Mouse (Mus musculus): ENCODE measurements around the gene Tuft1. TPM values are rescaled to one million over a fixed set of nuclear protein-coding genes. Genes with fewer than 3 reads are reported as not detected.
"Not testable (repeated sequence)": the region's sequence is repeated elsewhere in the genome, so short reads cannot be mapped to it uniquely, and the experiment has no call there.

The Tuft1 gene
- polyA plus RNA-seq (2014; fragmentation: Nextera tagmentation; extraction: Ambion mirVana) = 5.0 and 5.3 TPM in 2 replicates

DNA sequence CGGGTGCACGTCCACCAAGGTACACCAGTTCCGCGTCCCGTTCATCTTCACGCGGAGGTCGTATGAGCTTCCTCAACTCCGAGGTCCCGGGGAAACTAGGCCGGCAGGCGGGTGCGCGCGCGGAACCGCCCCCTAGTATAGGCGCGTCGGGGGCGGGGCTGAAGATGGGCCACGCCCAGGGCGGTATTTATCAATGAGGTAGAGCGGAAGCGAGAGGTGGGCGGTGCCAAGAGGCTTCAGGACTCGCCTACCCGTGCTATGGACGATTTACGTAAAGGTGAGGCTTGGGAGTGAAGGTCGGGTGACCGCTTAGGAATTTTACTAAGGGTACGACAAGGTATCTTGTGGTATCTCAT, at the start of gene Tuft1:
Gene Tuft1, minus strand, starts transcription at position 133 of the 356 bp plus-strand sequence.
- not testable (repeated sequence) for H3K9me3 ChIP-seq (replicated peaks; ENCODE audit: control insufficient read depth, low read length); H3K4me1 ChIP-seq (ENCODE audit: control insufficient read depth, insufficient read depth, low read length); H3K36me3 ChIP-seq (replicated peaks; ENCODE audit: control insufficient read depth, insufficient read depth, low read depth, low read length); DNase-seq (ENCODE audit: low spot score); H3K27ac ChIP-seq (replicated peaks; ENCODE audit: low read depth, low read length); H3K27me3 ChIP-seq (ENCODE audit: control insufficient read depth, insufficient read depth, low read length)
- peak; percentile 63 for ATAC-seq (replicated peaks; ENCODE audit: insufficient number of reproducible peaks, low FRiP score, low TSS enrichment, low read depth)
- peak within 1 kb of the TSS; percentile 32 for H3K4me3 ChIP-seq (ENCODE audit: low read depth, low read length)
- 0% methylated on average over 16 of the region's 33 CpGs for WGBS
- peak within 1 kb of the TSS; percentile 22; the same call in 1 of the 2 replicates for H3K9ac ChIP-seq (replicated peaks; ENCODE audit: low read length)
- peak within 1 kb of the TSS; percentile 57 for H3K4me2 ChIP-seq (ENCODE audit: low read depth, low read length)

DNA sequence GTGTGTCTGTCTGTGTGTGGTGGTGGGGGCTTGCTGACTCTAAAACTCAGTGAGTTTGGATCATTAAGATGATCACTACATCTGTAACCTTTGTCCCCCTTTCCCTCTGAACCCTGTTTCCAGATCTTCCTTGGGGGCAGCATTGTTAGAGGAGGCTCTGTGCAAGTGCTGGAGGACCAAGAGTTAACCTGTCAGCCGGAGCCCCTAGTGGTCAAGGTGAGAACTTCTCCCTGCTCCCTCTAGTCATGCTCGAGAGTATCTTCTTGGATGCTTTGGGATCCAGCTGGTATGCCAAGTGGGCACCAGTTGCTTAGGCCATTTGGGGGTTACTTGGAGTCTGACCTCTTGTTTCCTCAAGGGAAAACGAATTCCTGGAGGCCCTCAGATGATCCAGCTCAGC, 44.7 kb upstream of the Tuft1 start:
- 22% methylated on average over 3 of the region's 3 CpGs for WGBS
- not testable (repeated sequence) for DNase-seq (ENCODE audit: low spot score)

DNA sequence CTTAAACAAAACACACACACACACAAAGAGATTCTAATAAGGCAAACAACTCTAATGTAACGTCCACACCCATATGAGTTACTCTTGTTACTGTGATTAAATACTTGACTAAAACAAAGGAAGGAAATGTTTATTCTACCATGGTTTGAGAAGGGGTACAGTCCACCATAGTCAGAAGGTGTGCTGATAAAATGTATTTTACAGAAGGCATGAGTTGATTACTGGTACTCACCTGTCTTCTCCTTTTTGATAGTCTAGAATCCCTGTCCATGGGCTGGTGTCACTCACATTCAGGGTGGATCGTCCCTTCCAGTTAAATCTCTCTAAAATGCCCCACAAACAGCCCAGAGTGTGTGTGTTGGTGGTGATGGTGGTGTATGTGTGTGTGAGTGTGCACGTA, 44.2 kb upstream of the Tuft1 start:
- Histone ChIP-seq H3K9ac (replicated peaks; ENCODE audit: low read length) (no peak overlapping the region), H3K4me2 (ENCODE audit: low read depth, low read length) (no peak overlapping the region), H3K27ac (replicated peaks; ENCODE audit: low read depth, low read length) (no peak overlapping the region), H3K9me3 (replicated peaks; ENCODE audit: control insufficient read depth, low read length) (no peaks in the 10 kb centered on the region), H3K4me3 (ENCODE audit: low read depth, low read length) (no peak overlapping the region), H3K4me1 (ENCODE audit: control insufficient read depth, insufficient read depth, low read length) (no peaks in the 10 kb centered on the region), H3K27me3 (ENCODE audit: control insufficient read depth, insufficient read depth, low read length) (no peaks in the 10 kb centered on the region), H3K36me3 (replicated peaks; ENCODE audit: control insufficient read depth, insufficient read depth, low read depth, low read length) (no peaks in the 10 kb centered on the region)
- ATAC-seq (replicated peaks; ENCODE audit: insufficient number of reproducible peaks, low FRiP score, low TSS enrichment, low read depth) (no peak), DNase-seq (ENCODE audit: low spot score) (no peak)
- 81% methylated on average over 3 of the region's 3 CpGs for WGBS

More for the DNA sequence above, 44.7 kb upstream of the Tuft1 start:
- H3K4me3 ChIP-seq (ENCODE audit: low read depth, low read length); H3K9ac ChIP-seq (replicated peaks; ENCODE audit: low read length); H3K27ac ChIP-seq (replicated peaks; ENCODE audit: low read depth, low read length); H3K4me2 ChIP-seq (ENCODE audit: low read depth, low read length); H3K36me3 ChIP-seq (replicated peaks; ENCODE audit: control insufficient read depth, insufficient read depth, low read depth, low read length); H3K9me3 ChIP-seq (replicated peaks; ENCODE audit: control insufficient read depth, low read length); H3K4me1 ChIP-seq (ENCODE audit: control insufficient read depth, insufficient read depth, low read length); H3K27me3 ChIP-seq (ENCODE audit: control insufficient read depth, insufficient read depth, low read length): not testable (repeated sequence)
- 0 out of 2 replicates have a peak, but pooled peaks have one; percentile 34 for ATAC-seq (replicated peaks; ENCODE audit: insufficient number of reproducible peaks, low FRiP score, low TSS enrichment, low read depth)

DNA sequence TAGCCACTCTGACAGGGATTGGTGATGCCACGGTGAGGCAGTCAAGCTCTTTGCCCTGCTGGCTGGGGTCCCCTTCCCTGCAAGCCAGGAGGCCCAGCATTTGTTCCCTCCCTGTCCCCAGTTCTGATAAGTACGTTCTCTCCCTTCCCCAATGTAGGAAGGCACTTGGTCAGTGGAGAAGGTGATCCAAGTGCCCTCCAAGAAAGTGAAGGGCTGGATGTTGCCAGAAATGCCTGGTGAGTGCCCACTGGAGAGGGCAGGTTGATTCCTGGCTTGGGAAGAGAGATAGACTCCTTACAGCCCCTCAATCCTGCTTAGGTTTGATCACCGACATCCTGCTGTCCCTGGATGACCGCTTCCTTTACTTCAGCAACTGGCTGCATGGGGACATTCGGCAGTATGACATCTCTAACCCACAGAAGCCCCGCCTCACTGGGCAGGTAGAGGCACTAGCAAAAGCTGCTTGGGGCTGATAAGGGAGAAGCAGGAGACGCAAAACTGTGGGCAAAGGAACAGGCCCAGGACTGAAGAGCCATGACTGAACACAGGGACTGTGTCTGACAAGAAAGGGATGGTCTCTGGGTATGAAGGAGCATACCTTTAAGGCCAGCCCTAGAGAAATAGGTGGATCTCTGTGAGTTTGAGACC, 43.6 kb upstream of the Tuft1 start:
- WGBS = 77% methylated on average over 5 of the region's 7 CpGs
- not testable (repeated sequence) for H3K4me3 ChIP-seq (ENCODE audit: low read depth, low read length); H3K9ac ChIP-seq (replicated peaks; ENCODE audit: low read length); ATAC-seq (replicated peaks; ENCODE audit: insufficient number of reproducible peaks, low FRiP score, low TSS enrichment, low read depth); H3K27ac ChIP-seq (replicated peaks; ENCODE audit: low read depth, low read length); DNase-seq (ENCODE audit: low spot score); H3K9me3 ChIP-seq (replicated peaks; ENCODE audit: control insufficient read depth, low read length); H3K4me2 ChIP-seq (ENCODE audit: low read depth, low read length); H3K36me3 ChIP-seq (replicated peaks; ENCODE audit: control insufficient read depth, insufficient read depth, low read depth, low read length); H3K4me1 ChIP-seq (ENCODE audit: control insufficient read depth, insufficient read depth, low read length); H3K27me3 ChIP-seq (ENCODE audit: control insufficient read depth, insufficient read depth, low read length)

DNA sequence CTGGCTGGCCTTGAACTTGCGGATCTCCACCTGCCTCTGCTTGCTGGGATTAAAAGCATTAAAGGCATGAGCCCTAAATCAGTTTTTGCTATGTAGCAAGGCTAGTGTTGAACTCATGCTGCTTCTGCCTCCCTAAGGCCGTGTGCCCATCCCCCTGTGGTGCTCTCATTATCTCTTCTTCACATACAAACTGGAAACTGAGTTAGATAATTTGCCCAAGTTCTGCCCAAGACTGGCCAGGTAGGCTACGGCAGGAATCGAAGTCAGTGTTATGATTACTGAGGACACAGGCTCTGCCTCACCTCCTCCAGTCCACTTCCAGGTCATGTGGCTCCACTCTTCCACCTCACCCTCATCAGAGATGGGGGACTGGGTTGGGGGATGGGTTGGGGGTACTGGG, 37.6 kb upstream of the Tuft1 start:
- H3K4me1 ChIP-seq (ENCODE audit: control insufficient read depth, insufficient read depth, low read length); ATAC-seq (replicated peaks; ENCODE audit: insufficient number of reproducible peaks, low FRiP score, low TSS enrichment, low read depth); H3K36me3 ChIP-seq (replicated peaks; ENCODE audit: control insufficient read depth, insufficient read depth, low read depth, low read length); H3K9me3 ChIP-seq (replicated peaks; ENCODE audit: control insufficient read depth, low read length); H3K4me2 ChIP-seq (ENCODE audit: low read depth, low read length); DNase-seq (ENCODE audit: low spot score); H3K27me3 ChIP-seq (ENCODE audit: control insufficient read depth, insufficient read depth, low read length); H3K4me3 ChIP-seq (ENCODE audit: low read depth, low read length); H3K27ac ChIP-seq (replicated peaks; ENCODE audit: low read depth, low read length); H3K9ac ChIP-seq (replicated peaks; ENCODE audit: low read length): not testable (repeated sequence)
- 90% methylated on average over 4 of the region's 4 CpGs for WGBS

DNA sequence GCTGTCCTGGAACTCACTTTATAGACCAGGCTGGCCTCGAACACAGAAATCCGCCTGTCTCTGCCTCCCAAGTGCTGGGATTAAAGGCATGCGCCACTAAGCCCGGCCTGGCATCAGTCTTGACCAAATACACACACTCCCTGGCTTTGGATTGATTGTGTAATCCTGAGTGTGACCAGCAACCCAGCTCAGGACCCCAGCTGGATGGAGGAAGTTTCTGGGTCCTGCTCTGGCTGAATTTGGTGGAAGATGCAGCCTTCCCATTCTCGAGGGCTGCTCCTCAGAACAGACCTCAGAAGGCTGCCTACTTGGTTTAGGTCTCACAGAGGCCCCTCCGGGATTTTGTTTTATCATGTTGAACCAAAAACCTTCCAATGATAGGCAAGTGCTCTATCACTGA, 36.9 kb upstream of the Tuft1 start:
- ATAC-seq (replicated peaks; ENCODE audit: insufficient number of reproducible peaks, low FRiP score, low TSS enrichment, low read depth); H3K4me1 ChIP-seq (ENCODE audit: control insufficient read depth, insufficient read depth, low read length); H3K36me3 ChIP-seq (replicated peaks; ENCODE audit: control insufficient read depth, insufficient read depth, low read depth, low read length); H3K27ac ChIP-seq (replicated peaks; ENCODE audit: low read depth, low read length); H3K4me2 ChIP-seq (ENCODE audit: low read depth, low read length); H3K9me3 ChIP-seq (replicated peaks; ENCODE audit: control insufficient read depth, low read length); H3K27me3 ChIP-seq (ENCODE audit: control insufficient read depth, insufficient read depth, low read length); H3K9ac ChIP-seq (replicated peaks; ENCODE audit: low read length); DNase-seq (ENCODE audit: low spot score); H3K4me3 ChIP-seq (ENCODE audit: low read depth, low read length): not testable (repeated sequence)
- 82% methylated on average over 6 of the region's 6 CpGs for WGBS

DNA sequence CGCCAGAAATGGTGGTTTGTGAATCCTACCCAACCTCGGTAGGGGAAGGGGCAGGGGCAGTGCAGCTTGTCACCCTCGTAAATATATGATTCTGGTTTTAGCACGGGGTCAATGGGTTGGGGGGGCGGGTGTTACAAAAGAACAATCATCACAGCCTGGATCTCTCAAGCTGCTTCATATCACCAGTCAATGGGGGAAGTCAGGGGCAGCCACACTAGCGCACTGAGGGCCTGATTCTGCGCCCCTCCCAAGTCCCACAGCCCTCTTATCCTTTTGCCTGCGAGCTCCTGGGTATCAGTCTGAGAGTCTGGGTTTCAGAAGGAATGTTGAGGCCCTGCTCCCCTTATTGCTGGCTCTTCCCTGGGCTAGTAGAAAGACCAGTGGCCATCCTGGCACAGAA, 35.2 kb upstream of the Tuft1 start:
- WGBS = 71% methylated on average over 5 of the region's 8 CpGs
- not testable (repeated sequence) for H3K4me1 ChIP-seq (ENCODE audit: control insufficient read depth, insufficient read depth, low read length); ATAC-seq (replicated peaks; ENCODE audit: insufficient number of reproducible peaks, low FRiP score, low TSS enrichment, low read depth)

DNA sequence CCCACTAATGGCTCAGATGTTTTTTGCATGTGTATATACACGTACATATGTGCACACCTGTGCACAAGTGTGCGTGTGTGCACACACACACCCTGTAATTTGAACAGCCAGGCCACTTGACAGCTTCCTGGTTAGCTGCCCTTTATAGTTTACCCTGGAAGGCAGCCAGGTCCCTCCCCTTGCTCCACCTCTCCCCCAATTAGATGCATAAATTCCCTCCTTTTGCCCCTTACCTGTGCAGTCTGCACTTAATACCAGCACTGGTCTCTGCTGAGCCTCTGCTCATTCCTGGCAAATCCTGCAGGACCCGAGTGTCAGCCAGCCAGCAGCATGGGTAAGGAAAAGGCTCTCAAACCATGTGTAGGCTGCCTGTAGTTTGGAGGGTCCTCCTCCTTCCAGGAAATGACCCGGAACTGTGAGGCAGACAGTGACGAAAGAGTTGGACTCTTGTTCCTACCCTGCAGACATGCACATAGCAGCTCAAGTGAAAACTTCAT, 34.7 kb upstream of the Tuft1 start, which contains the start of gene Selenbp2:
Gene Selenbp2, plus strand, starts transcription at position 228 of the 497 bp plus-strand sequence.
- H3K4me1 ChIP-seq (ENCODE audit: control insufficient read depth, insufficient read depth, low read length) = no peaks in the 10 kb centered on the region
- no peak within 1 kb of the TSS for H3K4me2 ChIP-seq (ENCODE audit: low read depth, low read length)
- 60% methylated on average over 5 of the region's 5 CpGs for WGBS
- H3K27ac ChIP-seq (replicated peaks; ENCODE audit: low read depth, low read length) = no peak within 1 kb of the TSS
- no peak within 1 kb of the TSS for H3K4me3 ChIP-seq (ENCODE audit: low read depth, low read length)
- ATAC-seq (replicated peaks; ENCODE audit: insufficient number of reproducible peaks, low FRiP score, low TSS enrichment, low read depth) = no peak
- H3K9ac ChIP-seq (replicated peaks; ENCODE audit: low read length) = no peak within 1 kb of the TSS
- H3K36me3 ChIP-seq (replicated peaks; ENCODE audit: control insufficient read depth, insufficient read depth, low read depth, low read length) = no peaks in the 10 kb centered on the region
- no peak for DNase-seq (ENCODE audit: low spot score)
- no peaks in the 10 kb centered on the region for H3K9me3 ChIP-seq (replicated peaks; ENCODE audit: control insufficient read depth, low read length)
- H3K27me3 ChIP-seq (ENCODE audit: control insufficient read depth, insufficient read depth, low read length) = no peaks in the 10 kb centered on the region

More for the DNA sequence above, 35.2 kb upstream of the Tuft1 start:
- H3K4me2 ChIP-seq (ENCODE audit: low read depth, low read length); H3K9me3 ChIP-seq (replicated peaks; ENCODE audit: control insufficient read depth, low read length); H3K36me3 ChIP-seq (replicated peaks; ENCODE audit: control insufficient read depth, insufficient read depth, low read depth, low read length); H3K27ac ChIP-seq (replicated peaks; ENCODE audit: low read depth, low read length); H3K27me3 ChIP-seq (ENCODE audit: control insufficient read depth, insufficient read depth, low read length); H3K4me3 ChIP-seq (ENCODE audit: low read depth, low read length); H3K9ac ChIP-seq (replicated peaks; ENCODE audit: low read length); DNase-seq (ENCODE audit: low spot score): not testable (repeated sequence)

All from embryonic facial prominence, embryonic 11.5 days (tissue).